In genomic region chr13:99058131-99058970, GRCm38 (mm10) we compare ENCODE assay signal across 10 mouse cellular contexts.
DNase-seq lines count a peak whose midpoint lies in the region; TF ChIP-seq lines count a peak whose summit lies in the region.
"Had no signal": no experiment of that assay in that cellular context is flagged by ENCODE, and none has a peak within 500 bp of the region (broad histone marks: within the 10 kb centered on the region; RNA-seq: fewer than 3 reads in every experiment).

No protein-coding gene starts in this region.

- TF ChIP-seq CTCF in lung, adult 2 months (IDR thresholded peaks at IDR 0.05; ENCODE audit: insufficient read depth, low read length), result no peak

- H3K4me1 ChIP-seq in lung, adult 2 months (ENCODE audit: control insufficient read depth, insufficient read depth, low read length), result no peaks in the 10 kb centered on the region; the same call in 1 of the 2 replicates
- H3K4me1 ChIP-seq: megakaryocyte, embryonic 14.5 days had no signal

- TF ChIP-seq POLR2A in lung, adult 2 months (IDR thresholded peaks at IDR 0.05; ENCODE audit: borderline replicate concordance, extremely low read depth, low read depth, low read length), result no peak

- peak; percentile 48 to 78 for DNase-seq in adrenal gland, adult (ENCODE audit: inconsistent age in 2 of 2, low spot score in 1 of 2)
- DNase-seq in adrenal gland, postnatal 4 days (ENCODE audit: low spot score in 2 of 2), result no peak
- peak; percentile 35 for DNase-seq in 416B (ENCODE audit: low read depth)
- DNase-seq in gastrocnemius, postnatal 14 days, result peak; percentile 62
- DNase-seq in lung, adult 2 months, result peak; percentile 14
- no peak for DNase-seq in layer of hippocampus, postnatal 14 days (ENCODE audit: low spot score in 2 of 2)
- no peak for DNase-seq in kidney, postnatal 10 days
- DNase-seq in layer of hippocampus, adult 8-10 months (ENCODE audit: low spot score in 2 of 2), result no peak
- DNase-seq: layer of hippocampus, postnatal 36 days had no signal

- 60% methylated on average over 13 of the region's 13 CpGs for WGBS in lung, adult 2 months

- intact Hi-C loops in gastrocnemius, postnatal 14 days (cut with DNase I; ENCODE audit: low total_unique reads), result no loop called here

- no peak overlapping the region for H3K4me3 ChIP-seq in lung, adult 2 months (replicated peaks; ENCODE audit: extremely low read depth, low read depth, low read length)
- H3K4me3 ChIP-seq: megakaryocyte, embryonic 14.5 days had no signal

Comparison
In these comparisons a context has a peak if more than half of its experiments do, and no peak if none do; other contexts are left out.
1. DNase-seq: peak in adrenal gland, adult (2 of 2), 416B (single experiment), gastrocnemius, postnatal 14 days (single experiment) and lung, adult 2 months (single experiment); none in adrenal gland, postnatal 4 days (0 of 2), layer of hippocampus, postnatal 14 days (0 of 2), kidney, postnatal 10 days (single experiment) and layer of hippocampus, adult 8-10 months (0 of 2).